Mouse (Mus musculus): Measurements from ENCODE around the gene Lbr. TPM values are rescaled to one million over a fixed set of nuclear protein-coding genes. Genes with fewer than 3 reads are reported as not detected.

Gene Lbr
- polyA plus RNA-seq, 1 experiment from 2014 or later, result 30.5 TPM

- H3K27me3 ChIP-seq (ENCODE audit: control insufficient read depth, insufficient read depth, low read length), result no peaks in the 10 kb centered on the region
- no peak overlapping the region for H3K4me3 ChIP-seq (replicated peaks; ENCODE audit: low read length)
- no peaks in the 10 kb centered on the region for H3K36me3 ChIP-seq (replicated peaks; ENCODE audit: control insufficient read depth, insufficient read depth)
- no peak for DNase-seq (ENCODE audit: low spot score)
- 69% methylated on average over 3 of the region's 3 CpGs for WGBS
- H3K4me2 ChIP-seq (replicated peaks), result no peak overlapping the region
- H3K27ac ChIP-seq, result no peak overlapping the region
- ATAC-seq (ENCODE audit: low FRiP score), result no peak
- H3K4me1 ChIP-seq (replicated peaks; ENCODE audit: control insufficient read depth, insufficient read depth, low read length), result no peaks in the 10 kb centered on the region
- no peak overlapping the region for H3K9ac ChIP-seq
- H3K9me3 ChIP-seq (ENCODE audit: control insufficient read depth, low read length), result no peaks in the 10 kb centered on the region
Observed at GRCm38 (mm10) chr1:181872639-181873038, 29.8 kb upstream of the Lbr start.

- no peaks in the 10 kb centered on the region for H3K27me3 ChIP-seq (ENCODE audit: control insufficient read depth, insufficient read depth, low read length)
- no peak for DNase-seq (ENCODE audit: low spot score)
- ATAC-seq (ENCODE audit: low FRiP score), result no peak
- H3K9me3 ChIP-seq (ENCODE audit: control insufficient read depth, low read length), result no peaks in the 10 kb centered on the region
- no peaks in the 10 kb centered on the region for H3K4me1 ChIP-seq (replicated peaks; ENCODE audit: control insufficient read depth, insufficient read depth, low read length)
- H3K4me2 ChIP-seq (replicated peaks), result no peak overlapping the region
- no peak overlapping the region for H3K27ac ChIP-seq
- H3K9ac ChIP-seq, result no peak overlapping the region
- H3K36me3 ChIP-seq (replicated peaks; ENCODE audit: control insufficient read depth, insufficient read depth), result no peaks in the 10 kb centered on the region
- no peak overlapping the region for H3K4me3 ChIP-seq (replicated peaks; ENCODE audit: low read length)
- WGBS, result 79% methylated on average over 6 of the region's 6 CpGs
Observed at GRCm38 (mm10) chr1:181866429-181867280, 23.8 kb upstream of the Lbr start.

DNA sequence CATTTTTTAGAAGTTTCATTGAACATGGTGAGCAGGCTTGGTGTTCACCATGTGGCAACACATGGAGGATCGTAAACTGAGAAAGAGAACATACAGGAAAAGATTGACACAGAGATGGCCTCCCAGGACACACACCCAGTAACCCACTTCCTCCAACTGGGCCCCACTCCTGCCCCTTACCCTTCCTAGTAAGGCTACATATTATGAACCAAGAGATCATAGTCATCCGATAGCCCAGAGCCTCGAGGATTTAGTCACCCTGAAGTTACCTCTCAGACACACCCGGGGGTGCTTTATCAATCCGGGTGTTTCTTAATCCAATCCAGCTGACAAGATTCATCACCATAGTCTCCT is 23.0 kb upstream of the Lbr start:
- no peak for ATAC-seq (ENCODE audit: low FRiP score)
- Histone ChIP-seq H3K9me3 (ENCODE audit: control insufficient read depth, low read length) (no peaks in the 10 kb centered on the region), H3K27me3 (ENCODE audit: control insufficient read depth, insufficient read depth, low read length) (no peaks in the 10 kb centered on the region), H3K4me3 (replicated peaks; ENCODE audit: low read length) (no peak overlapping the region), H3K9ac (no peak overlapping the region), H3K36me3 (replicated peaks; ENCODE audit: control insufficient read depth, insufficient read depth) (no peaks in the 10 kb centered on the region), H3K4me2 (replicated peaks) (no peak overlapping the region), H3K4me1 (replicated peaks; ENCODE audit: control insufficient read depth, insufficient read depth, low read length) (no peaks in the 10 kb centered on the region), H3K27ac (no peak overlapping the region)
- 87% methylated on average over 5 of the region's 5 CpGs for whole genome bisulfite sequencing
- no peak for DNase-seq (ENCODE audit: low spot score)

- no peaks in the 10 kb centered on the region for H3K4me1 ChIP-seq (replicated peaks; ENCODE audit: control insufficient read depth, insufficient read depth, low read length)
- ATAC-seq (ENCODE audit: low FRiP score), result no peak
- WGBS, result 76% methylated on average over 11 of the region's 11 CpGs
Observed at GRCm38 (mm10) chr1:181864971-181865862, 22.4 kb upstream of the Lbr start.

DNA sequence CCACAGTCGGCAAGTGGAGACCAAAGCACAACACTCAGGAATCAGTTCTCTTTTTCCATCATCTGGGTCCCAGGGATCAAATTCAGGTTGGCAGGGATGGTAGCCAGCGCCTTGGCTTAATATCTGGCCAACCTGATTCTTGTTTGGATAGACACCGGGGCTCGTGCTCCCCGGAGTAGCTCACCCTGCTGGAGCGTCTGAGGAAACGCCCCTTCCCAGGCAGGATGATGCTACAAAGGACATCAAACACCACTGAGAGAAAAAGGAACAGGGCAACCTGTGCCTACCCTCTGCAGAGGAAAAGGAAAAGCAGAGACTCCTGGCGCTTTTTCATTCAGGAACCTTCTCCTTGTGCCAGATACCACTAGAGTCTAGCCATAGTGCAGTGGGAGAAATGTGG is 20.6 kb upstream of the Lbr start:
- no peak overlapping the region for H3K4me3 ChIP-seq (replicated peaks; ENCODE audit: low read length)
- H3K9me3 ChIP-seq (ENCODE audit: control insufficient read depth, low read length), result no peaks in the 10 kb centered on the region
- no peak overlapping the region for H3K27ac ChIP-seq
- no peaks in the 10 kb centered on the region for H3K27me3 ChIP-seq (ENCODE audit: control insufficient read depth, insufficient read depth, low read length)
- H3K36me3 ChIP-seq (replicated peaks; ENCODE audit: control insufficient read depth, insufficient read depth), result no peaks in the 10 kb centered on the region
- H3K4me1 ChIP-seq (replicated peaks; ENCODE audit: control insufficient read depth, insufficient read depth, low read length), result no peaks in the 10 kb centered on the region
- no peak for ATAC-seq (ENCODE audit: low FRiP score)
- no peak overlapping the region for H3K4me2 ChIP-seq (replicated peaks)
- no peak overlapping the region for H3K9ac ChIP-seq
- no peak for DNase-seq (ENCODE audit: low spot score)
- WGBS, result 37% methylated on average over 8 of the region's 8 CpGs

More at GRCm38 (mm10) chr1:181864971-181865862, 22.4 kb upstream of the Lbr start:
- Histone ChIP-seq H3K36me3 (replicated peaks; ENCODE audit: control insufficient read depth, insufficient read depth) (no peaks in the 10 kb centered on the region), H3K4me2 (replicated peaks) (no peak overlapping the region), H3K4me3 (replicated peaks; ENCODE audit: low read length) (no peak overlapping the region), H3K27ac (no peak overlapping the region), H3K27me3 (ENCODE audit: control insufficient read depth, insufficient read depth, low read length) (no peaks in the 10 kb centered on the region), H3K9ac (no peak overlapping the region), H3K9me3 (ENCODE audit: control insufficient read depth, low read length) (no peaks in the 10 kb centered on the region)
- DNase-seq (ENCODE audit: low spot score), result no peak

GRCm38 (mm10) chr1:181862676-181863374 is 20.0 kb upstream of the Lbr start:
- Histone ChIP-seq H3K4me3 (replicated peaks; ENCODE audit: low read length) (no peak overlapping the region), H3K36me3 (replicated peaks; ENCODE audit: control insufficient read depth, insufficient read depth) (no peaks in the 10 kb centered on the region), H3K27ac (no peak overlapping the region), H3K9ac (no peak overlapping the region), H3K27me3 (ENCODE audit: control insufficient read depth, insufficient read depth, low read length) (no peaks in the 10 kb centered on the region), H3K9me3 (ENCODE audit: control insufficient read depth, low read length) (no peaks in the 10 kb centered on the region), H3K4me2 (replicated peaks) (no peak overlapping the region), H3K4me1 (replicated peaks; ENCODE audit: control insufficient read depth, insufficient read depth, low read length) (no peaks in the 10 kb centered on the region)
- no peak for DNase-seq (ENCODE audit: low spot score)
- WGBS, result 42% methylated on average over 16 of the region's 16 CpGs
- no peak for ATAC-seq (ENCODE audit: low FRiP score)

GRCm38 (mm10) chr1:181861181-181861902 is 18.5 kb upstream of the Lbr start:
- H3K9ac ChIP-seq, result no peak overlapping the region
- H3K4me3 ChIP-seq (replicated peaks; ENCODE audit: low read length), result no peak overlapping the region
- no peaks in the 10 kb centered on the region for H3K4me1 ChIP-seq (replicated peaks; ENCODE audit: control insufficient read depth, insufficient read depth, low read length)
- WGBS, result 69% methylated on average over 2 of the region's 2 CpGs
- ATAC-seq (ENCODE audit: low FRiP score) (no peak), DNase-seq (ENCODE audit: low spot score) (no peak)
- H3K27me3 ChIP-seq (ENCODE audit: control insufficient read depth, insufficient read depth, low read length), result no peaks in the 10 kb centered on the region
- no peaks in the 10 kb centered on the region for H3K36me3 ChIP-seq (replicated peaks; ENCODE audit: control insufficient read depth, insufficient read depth)
- no peak overlapping the region for H3K4me2 ChIP-seq (replicated peaks)
- no peak overlapping the region for H3K27ac ChIP-seq
- no peaks in the 10 kb centered on the region for H3K9me3 ChIP-seq (ENCODE audit: control insufficient read depth, low read length)

- DNase-seq (ENCODE audit: low spot score), result no peak
- H3K27ac ChIP-seq, result no peak overlapping the region
- ATAC-seq (ENCODE audit: low FRiP score), result no peak
- H3K36me3 ChIP-seq (replicated peaks; ENCODE audit: control insufficient read depth, insufficient read depth), result no peaks in the 10 kb centered on the region
- no peak overlapping the region for H3K9ac ChIP-seq
- 53% methylated on average over 5 of the region's 5 CpGs for WGBS
- no peak overlapping the region for H3K4me2 ChIP-seq (replicated peaks)
- no peaks in the 10 kb centered on the region for H3K9me3 ChIP-seq (ENCODE audit: control insufficient read depth, low read length)
- H3K4me3 ChIP-seq (replicated peaks; ENCODE audit: low read length), result no peak overlapping the region
- H3K4me1 ChIP-seq (replicated peaks; ENCODE audit: control insufficient read depth, insufficient read depth, low read length), result no peaks in the 10 kb centered on the region
- H3K27me3 ChIP-seq (ENCODE audit: control insufficient read depth, insufficient read depth, low read length), result no peaks in the 10 kb centered on the region
Observed at GRCm38 (mm10) chr1:181860659-181861058, 17.8 kb upstream of the Lbr start.
